Mouse (Mus musculus): ENCODE results near the gene Ssrp1. TPM values are rescaled to one million over a fixed set of nuclear protein-coding genes. Genes with fewer than 3 reads are reported as not detected.
A peak's percentile ranks its signal among the peaks of the same experiment; 100 is the strongest.

The Ssrp1 gene
- polyA plus RNA-seq, 1 experiment from 2014 or later: 352 TPM

- Histone ChIP-seq H3K4me1 (ENCODE audit: insufficient read depth) (0 out of 2 replicates have a peak, but pooled peaks cover 2% of the 10 kb centered on the region), H3K9ac (no peak overlapping the region), H3K27me3 (ENCODE audit: insufficient read depth, low read length) (no peaks in the 10 kb centered on the region), H3K4me2 (no peak overlapping the region), H3K36me3 (ENCODE audit: insufficient read depth) (no peaks in the 10 kb centered on the region), H3K4me3 (ENCODE audit: low read depth, low read length) (no peak overlapping the region), H3K9me3 (ENCODE audit: low read depth, low read length) (no peaks in the 10 kb centered on the region), H3K27ac (ENCODE audit: low read depth) (no peak overlapping the region)
- no peak for ATAC-seq (ENCODE audit: insufficient read depth)
- no peak for DNase-seq
- no peak for TF ChIP-seq CTCF (IDR thresholded peaks at IDR 0.05; ENCODE audit: low read depth)
- 45% methylated on average over 3 of the region's 3 CpGs for WGBS
These were observed 22.4 kb upstream of the Ssrp1 start for GRCm38 (mm10) chr2:85014588-85014982.

DNA sequence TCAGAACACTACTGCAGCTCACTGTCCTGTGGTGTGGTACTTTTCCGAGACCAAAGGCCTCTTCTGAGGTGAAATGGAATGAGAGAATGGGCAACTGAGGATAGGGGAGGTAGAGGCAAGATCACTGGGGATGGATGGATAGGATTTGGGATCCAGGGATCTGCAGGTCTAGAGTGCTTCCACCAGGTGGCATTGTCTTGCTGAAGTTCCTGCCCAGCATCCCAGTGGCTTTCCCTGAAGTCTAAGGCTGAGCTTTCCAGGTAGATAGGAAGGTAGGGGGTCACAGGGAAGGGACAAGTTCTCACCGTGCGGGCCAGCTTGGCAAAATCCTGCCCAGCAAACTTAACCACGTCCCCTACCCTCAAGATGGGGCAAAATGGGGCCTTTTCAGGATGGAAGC lies 15.0 kb upstream of the Ssrp1 start:
- TF ChIP-seq CTCF (IDR thresholded peaks at IDR 0.05; ENCODE audit: low read depth): peak; percentile 77
- ATAC-seq (ENCODE audit: insufficient read depth) (peak; percentile 30; the same call in 1 of the 2 replicates), DNase-seq (peak; percentile 68)
- Histone ChIP-seq H3K27ac (ENCODE audit: low read depth) (no peak overlapping the region), H3K4me3 (ENCODE audit: low read depth, low read length) (no peak overlapping the region), H3K4me1 (ENCODE audit: insufficient read depth) (no peaks in the 10 kb centered on the region), H3K4me2 (no peak overlapping the region), H3K9ac (no peak overlapping the region), H3K36me3 (ENCODE audit: insufficient read depth) (no peaks in the 10 kb centered on the region), H3K27me3 (ENCODE audit: insufficient read depth, low read length) (no peaks in the 10 kb centered on the region), H3K9me3 (ENCODE audit: low read depth, low read length) (no peaks in the 10 kb centered on the region)
- 16% methylated on average over 4 of the region's 4 CpGs for WGBS

- no peak overlapping the region for H3K27ac ChIP-seq (ENCODE audit: low read depth)
- H3K4me1 ChIP-seq (ENCODE audit: insufficient read depth): no peaks in the 10 kb centered on the region
- no peaks in the 10 kb centered on the region for H3K36me3 ChIP-seq (ENCODE audit: insufficient read depth)
- no peaks in the 10 kb centered on the region for H3K27me3 ChIP-seq (ENCODE audit: insufficient read depth, low read length)
- ATAC-seq (ENCODE audit: insufficient read depth): no peak
- no peak overlapping the region for H3K9ac ChIP-seq
- no peak for TF ChIP-seq CTCF (IDR thresholded peaks at IDR 0.05; ENCODE audit: low read depth)
- no peak overlapping the region for H3K4me3 ChIP-seq (ENCODE audit: low read depth, low read length)
- no peak for DNase-seq
- no peaks in the 10 kb centered on the region for H3K9me3 ChIP-seq (ENCODE audit: low read depth, low read length)
- 59% methylated on average over 3 of the region's 3 CpGs for WGBS
- no peak overlapping the region for H3K4me2 ChIP-seq
These were observed 10.9 kb upstream of the Ssrp1 start for GRCm38 (mm10) chr2:85026178-85026577.

GRCm38 (mm10) chr2:85027281-85027680 lies 9.8 kb upstream of the Ssrp1 start:
- H3K9ac ChIP-seq: no peak overlapping the region
- no peaks in the 10 kb centered on the region for H3K9me3 ChIP-seq (ENCODE audit: low read depth, low read length)
- no peaks in the 10 kb centered on the region for H3K36me3 ChIP-seq (ENCODE audit: insufficient read depth)
- no peak for DNase-seq
- H3K4me1 ChIP-seq (ENCODE audit: insufficient read depth): no peaks in the 10 kb centered on the region
- no peak overlapping the region for H3K4me2 ChIP-seq
- no peaks in the 10 kb centered on the region for H3K27me3 ChIP-seq (ENCODE audit: insufficient read depth, low read length)
- no peak for TF ChIP-seq CTCF (IDR thresholded peaks at IDR 0.05; ENCODE audit: low read depth)
- H3K4me3 ChIP-seq (ENCODE audit: low read depth, low read length): no peak overlapping the region
- H3K27ac ChIP-seq (ENCODE audit: low read depth): no peak overlapping the region
- 56% methylated on average over 5 of the region's 5 CpGs for WGBS
- no peak for ATAC-seq (ENCODE audit: insufficient read depth)

DNA sequence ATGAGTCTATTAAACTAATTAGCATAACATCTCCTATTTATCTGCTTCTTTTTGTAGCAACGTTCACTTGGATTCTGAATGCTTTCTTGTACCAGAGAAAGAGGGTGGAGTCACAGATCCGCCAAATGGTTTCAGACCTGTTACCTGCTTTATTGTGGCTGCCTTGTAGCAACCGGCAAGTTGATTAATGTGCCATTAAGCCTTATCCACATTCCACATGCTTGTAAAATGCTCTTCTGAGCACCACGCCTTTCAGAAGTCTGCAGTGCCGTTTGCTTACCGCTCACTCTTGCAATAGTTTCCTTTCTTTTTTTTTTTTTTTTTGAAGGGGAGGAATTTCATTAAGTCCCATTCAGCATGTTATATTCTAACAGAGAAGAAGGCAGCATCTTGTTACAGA lies 7.1 kb upstream of the Ssrp1 start:
- no peak for TF ChIP-seq CTCF (IDR thresholded peaks at IDR 0.05; ENCODE audit: low read depth)
- 42% methylated on average over 6 of the region's 6 CpGs for WGBS
- H3K36me3 ChIP-seq (ENCODE audit: insufficient read depth): no peaks in the 10 kb centered on the region

DNA sequence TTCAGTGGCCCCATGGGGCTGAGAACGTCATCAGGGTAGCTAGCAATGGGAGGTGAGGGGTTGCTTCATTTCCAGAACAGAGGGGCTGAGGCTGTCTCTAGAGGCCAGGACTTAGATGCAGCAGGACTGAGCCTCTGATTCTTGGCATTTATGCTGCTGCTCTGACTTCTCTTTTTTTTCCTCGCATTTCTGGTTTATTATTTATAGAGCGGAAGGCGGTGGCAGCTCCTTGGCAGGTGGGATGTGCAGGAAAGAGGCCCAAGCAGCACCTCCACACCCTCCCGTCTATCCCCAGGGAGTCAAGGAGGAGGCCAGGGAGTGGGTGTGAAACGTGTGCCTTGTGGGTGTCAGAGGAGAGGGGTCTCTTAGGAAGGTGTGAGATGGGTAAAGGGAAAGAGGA lies 6.0 kb upstream of the Ssrp1 start:
- Histone ChIP-seq H3K36me3 (ENCODE audit: insufficient read depth) (no peaks in the 10 kb centered on the region), H3K27ac (ENCODE audit: low read depth) (no peak overlapping the region), H3K9me3 (ENCODE audit: low read depth, low read length) (no peaks in the 10 kb centered on the region), H3K9ac (no peak overlapping the region), H3K4me1 (ENCODE audit: insufficient read depth) (no peaks in the 10 kb centered on the region), H3K4me2 (no peak overlapping the region), H3K4me3 (ENCODE audit: low read depth, low read length) (no peak overlapping the region), H3K27me3 (ENCODE audit: insufficient read depth, low read length) (no peaks in the 10 kb centered on the region)
- no peak for TF ChIP-seq CTCF (IDR thresholded peaks at IDR 0.05; ENCODE audit: low read depth)
- ATAC-seq (ENCODE audit: insufficient read depth): no peak
- 57% methylated on average over 6 of the region's 6 CpGs for WGBS
- no peak for DNase-seq

More for the DNA sequence above, 7.1 kb upstream of the Ssrp1 start:
- Histone ChIP-seq H3K9ac (no peak overlapping the region), H3K4me1 (ENCODE audit: insufficient read depth) (no peaks in the 10 kb centered on the region), H3K9me3 (ENCODE audit: low read depth, low read length) (no peaks in the 10 kb centered on the region), H3K27me3 (ENCODE audit: insufficient read depth, low read length) (no peaks in the 10 kb centered on the region), H3K4me3 (ENCODE audit: low read depth, low read length) (no peak overlapping the region), H3K4me2 (no peak overlapping the region), H3K27ac (ENCODE audit: low read depth) (no peak overlapping the region)
- DNase-seq (no peak), ATAC-seq (ENCODE audit: insufficient read depth) (no peak)

DNA sequence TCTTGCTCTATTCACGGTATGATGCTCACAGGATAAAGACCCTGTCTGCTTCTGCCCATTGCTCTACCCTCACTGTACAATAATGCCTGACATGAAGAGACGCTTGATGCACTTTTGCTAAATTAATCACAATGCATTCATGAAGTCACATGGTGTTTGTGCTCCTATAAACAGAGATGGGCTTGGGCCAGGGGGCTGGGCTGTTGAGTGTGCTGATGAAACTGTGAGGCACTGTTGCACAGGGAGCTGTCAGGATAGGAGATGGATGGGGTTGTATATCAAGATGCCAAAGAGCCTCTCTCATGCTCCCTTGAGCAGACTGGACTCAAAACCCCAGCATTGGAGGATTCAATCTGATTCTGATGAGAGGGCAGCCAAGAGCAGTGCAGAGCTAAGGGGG lies 3.9 kb upstream of the Ssrp1 start:
- Histone ChIP-seq H3K4me2 (no peak overlapping the region), H3K9me3 (ENCODE audit: low read depth, low read length) (no peaks in the 10 kb centered on the region), H3K27me3 (ENCODE audit: insufficient read depth, low read length) (no peaks in the 10 kb centered on the region), H3K9ac (no peak overlapping the region), H3K27ac (ENCODE audit: low read depth) (no peak overlapping the region), H3K36me3 (ENCODE audit: insufficient read depth) (no peaks in the 10 kb centered on the region), H3K4me1 (ENCODE audit: insufficient read depth) (peaks cover 8% of the 10 kb centered on the region; the same call in 1 of the 2 replicates), H3K4me3 (ENCODE audit: low read depth, low read length) (no peak overlapping the region)
- no peak for TF ChIP-seq CTCF (IDR thresholded peaks at IDR 0.05; ENCODE audit: low read depth)
- WGBS: 68% methylated on average over 2 of the region's 2 CpGs
- DNase-seq (no peak), ATAC-seq (ENCODE audit: insufficient read depth) (no peak)

DNA sequence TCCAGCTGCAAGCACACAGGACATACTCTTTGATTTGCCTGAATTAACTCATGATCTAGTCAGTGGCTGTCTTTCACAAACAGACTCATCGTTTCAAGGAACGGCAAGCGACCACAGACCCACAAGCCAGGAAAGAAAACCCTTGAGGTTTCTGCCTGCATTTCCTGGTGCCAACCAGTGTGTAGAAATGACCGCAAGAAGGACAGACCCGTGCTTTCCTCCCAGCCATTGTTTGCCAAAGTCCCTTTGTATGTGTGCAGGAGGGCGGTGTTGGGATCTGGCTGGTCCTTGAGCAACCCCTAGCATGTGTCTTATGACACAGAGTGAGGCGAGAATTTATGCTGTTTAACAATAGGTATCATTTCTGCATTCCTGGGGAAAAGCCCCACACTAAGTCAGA lies 2.9 kb upstream of the Ssrp1 start:
- Histone ChIP-seq H3K27me3 (ENCODE audit: insufficient read depth, low read length) (no peaks in the 10 kb centered on the region), H3K9me3 (ENCODE audit: low read depth, low read length) (no peaks in the 10 kb centered on the region), H3K4me1 (ENCODE audit: insufficient read depth) (peaks cover 14% of the 10 kb centered on the region; the same call in 1 of the 2 replicates), H3K4me2 (no peak overlapping the region), H3K4me3 (ENCODE audit: low read depth, low read length) (no peak overlapping the region), H3K9ac (no peak overlapping the region), H3K27ac (ENCODE audit: low read depth) (no peak overlapping the region), H3K36me3 (ENCODE audit: insufficient read depth) (peaks cover 7% of the 10 kb centered on the region)
- ATAC-seq (ENCODE audit: insufficient read depth): no peak
- DNase-seq: no peak
- 80% methylated on average over 7 of the region's 7 CpGs for WGBS
- TF ChIP-seq CTCF (IDR thresholded peaks at IDR 0.05; ENCODE audit: low read depth): no peak

Measured in lung, embryonic 14.5 days (tissue).